Mouse (Mus musculus) gastrocnemius, postnatal 36 days (tissue): Measurements from ENCODE around the gene Klrb1f. TPM values are rescaled to one million over a fixed set of nuclear protein-coding genes. Genes with fewer than 3 reads are reported as not detected.
"Not testable (repeated sequence)": the region's sequence is repeated elsewhere in the genome, so short reads cannot be mapped to it uniquely, and the experiment has no call there.

Source experiments
- DNase-seq, 2 experiments: peaks; one replicate each; pipeline ENCODE4 v3.0.0; 2022
- intact Hi-C: fragments of 180-260 bp; cut with DNase I; formaldehyde crosslinking; loops from one replicate; pipeline ENCODE4 v1.15.1; 2025
- long read RNA-seq, 2 experiments: library from polyadenylated mRNA; stranded (forward); transcript quantifications; one replicate each; pipeline ENCODE4 v2.0.0; 2021
- total RNA-seq, 2 experiments: library from RNA; stranded (reverse); gene quantifications; 2 replicates each; pipeline ENCODE4 v1.2.3; 2021

Klrb1f gene
- total RNA-seq = not detected
- long read RNA-seq, experiment 1 = 0 reads
- long read RNA-seq, experiment 2 = 0 reads

DNA sequence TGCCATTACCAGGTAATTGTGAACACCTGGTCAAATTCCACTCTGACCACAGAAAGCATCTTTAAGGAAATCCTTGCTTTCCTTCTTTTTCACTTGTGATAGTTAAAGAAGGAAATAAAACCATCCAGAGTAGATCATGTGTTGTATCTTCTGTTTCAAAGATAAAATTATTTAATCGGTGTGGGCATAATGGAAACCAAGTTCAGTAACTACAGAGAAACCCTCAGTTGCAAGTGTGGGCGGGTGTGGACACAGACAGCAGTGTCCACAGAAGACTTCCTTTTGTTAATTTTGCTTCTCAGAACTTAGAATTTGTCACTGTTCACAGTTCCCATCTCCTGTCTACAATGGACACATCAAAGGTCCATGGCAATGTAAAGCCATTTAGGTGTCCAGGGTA, at the start of gene Klrb1f:
Klrb1f (plus strand) TSS at position 301 of the 400 bp plus-strand sequence.
- DNase-seq = no peak
- intact Hi-C loops = no loop called here

DNA sequence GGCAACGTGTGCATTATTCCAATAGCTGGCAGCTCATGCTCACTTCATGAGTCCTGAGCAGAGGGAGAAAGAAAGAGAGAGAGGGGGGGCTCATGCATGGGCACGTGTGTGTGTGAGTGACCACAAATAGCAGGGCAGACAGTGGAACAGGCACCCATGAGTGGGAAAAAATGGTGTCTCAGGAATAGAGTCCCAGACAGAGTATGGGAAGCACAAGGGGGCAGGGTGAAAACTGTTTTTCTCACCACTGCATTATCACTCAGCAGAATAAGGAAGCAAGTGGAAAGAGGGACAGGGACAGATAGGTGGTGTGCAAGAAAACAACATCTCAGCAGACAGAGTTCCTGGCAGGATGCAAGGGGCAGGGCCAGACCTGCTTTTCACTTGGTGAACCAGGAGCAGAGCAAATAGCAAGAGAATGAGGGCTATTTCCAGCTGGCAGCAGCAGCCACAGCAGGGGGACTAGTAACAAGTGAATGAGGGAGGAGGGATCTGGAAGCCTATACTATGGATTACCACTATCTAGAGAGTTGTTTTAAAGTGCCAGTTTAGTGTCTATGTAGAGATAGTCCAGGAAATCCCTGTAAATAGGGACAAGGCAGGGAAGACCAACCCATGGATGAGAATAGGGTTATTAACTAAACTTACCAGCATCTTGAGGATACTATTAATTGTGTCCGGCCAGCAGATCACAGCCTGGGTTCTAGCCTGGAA, 49.5 kb upstream of the Klrb1f start:
- DNase-seq = no peak
- intact Hi-C loops = no loop called here

DNA sequence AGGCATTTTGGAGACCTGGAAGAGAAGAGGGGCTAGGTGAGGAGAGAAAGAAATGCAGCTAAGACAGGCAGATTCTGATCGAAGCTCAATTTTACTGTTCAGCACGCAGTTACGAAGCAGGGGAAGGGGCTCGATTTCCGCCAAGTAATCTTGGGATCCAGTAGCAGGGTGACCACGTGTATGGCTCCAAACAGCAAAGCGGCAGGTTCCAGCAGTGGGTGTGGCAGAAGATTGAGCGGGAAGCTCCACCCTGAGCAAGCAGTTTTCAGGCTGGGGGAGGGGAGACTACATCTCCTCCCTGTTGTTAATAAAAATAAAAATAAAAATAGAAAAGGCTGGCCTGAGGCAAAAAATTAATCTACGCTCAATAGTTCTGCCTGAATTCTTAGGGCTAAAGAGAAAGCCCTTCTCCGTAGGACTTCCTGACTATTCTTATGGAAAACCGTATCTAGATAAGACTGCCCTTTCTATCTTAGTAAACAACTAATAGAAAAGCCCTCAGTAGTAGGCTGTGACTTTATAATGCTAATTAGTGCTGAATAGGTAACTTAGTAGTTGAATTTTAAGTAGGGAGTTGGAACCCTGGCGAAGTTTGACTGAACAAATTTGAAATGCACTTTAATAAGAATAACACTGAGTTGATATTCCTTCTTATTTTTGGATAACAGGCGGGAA, 48.8 kb upstream of the Klrb1f start:
- no peak for DNase-seq
- intact Hi-C loops = no loop called here

DNA sequence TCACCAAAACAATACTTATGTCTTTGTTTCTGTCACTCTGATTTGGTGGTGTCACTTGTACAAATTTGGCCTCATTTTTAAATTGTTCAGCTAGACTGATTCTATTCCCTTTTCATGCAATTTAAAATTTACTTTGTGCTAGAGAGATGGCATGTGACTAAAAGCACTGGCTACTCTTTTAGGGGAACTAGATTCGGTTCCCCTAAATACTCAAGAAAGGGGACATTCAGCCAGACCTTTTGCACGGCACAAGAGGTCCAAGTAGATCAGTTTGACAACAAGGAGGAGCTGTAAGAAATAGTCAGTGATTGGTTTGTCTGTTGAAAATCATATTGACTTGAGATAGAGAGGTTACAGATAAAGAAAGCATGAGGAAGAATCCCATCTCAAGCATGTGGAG, 44.3 kb upstream of the Klrb1f start:
- DNase-seq = no peak
- intact Hi-C loops = no loop called here

- intact Hi-C loops = no loop called here
- no peak for DNase-seq
Measured at GRCm38 (mm10) chr6:129008552-129008951, 37.1 kb upstream of the Klrb1f start.

DNA sequence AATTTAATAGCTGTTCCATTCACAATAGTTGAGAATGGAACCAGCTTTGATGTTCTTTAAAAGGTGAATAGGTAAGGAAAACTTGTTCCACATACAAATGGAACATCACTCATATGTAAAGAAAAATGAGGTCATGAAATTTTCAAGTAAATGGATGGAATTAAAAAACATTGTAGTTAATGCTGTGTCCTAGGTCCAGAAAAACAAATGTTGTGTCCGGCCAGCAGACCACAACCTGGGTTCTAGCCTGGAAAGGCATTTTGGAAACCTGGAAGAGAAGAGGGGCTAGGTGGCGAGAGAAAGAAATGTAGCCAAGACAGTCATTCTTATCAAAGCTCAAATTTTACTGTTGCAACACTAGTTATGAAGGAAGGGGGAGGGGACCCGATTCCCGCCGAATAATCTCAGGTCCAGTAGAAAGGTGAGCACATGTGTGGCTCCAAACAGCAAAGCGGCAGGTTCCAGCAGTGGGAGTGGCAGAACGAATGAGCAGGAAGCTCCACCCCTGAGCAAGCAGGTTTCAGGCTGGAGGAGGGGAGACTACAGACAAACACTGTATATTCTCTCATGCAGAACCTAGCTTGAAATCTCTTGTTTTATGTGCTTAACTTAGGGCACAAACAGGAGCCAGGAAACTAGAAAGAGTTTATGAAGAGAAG, 35.7 kb upstream of the Klrb1f start:
- DNase-seq, intact Hi-C loops: not testable (repeated sequence)

DNA sequence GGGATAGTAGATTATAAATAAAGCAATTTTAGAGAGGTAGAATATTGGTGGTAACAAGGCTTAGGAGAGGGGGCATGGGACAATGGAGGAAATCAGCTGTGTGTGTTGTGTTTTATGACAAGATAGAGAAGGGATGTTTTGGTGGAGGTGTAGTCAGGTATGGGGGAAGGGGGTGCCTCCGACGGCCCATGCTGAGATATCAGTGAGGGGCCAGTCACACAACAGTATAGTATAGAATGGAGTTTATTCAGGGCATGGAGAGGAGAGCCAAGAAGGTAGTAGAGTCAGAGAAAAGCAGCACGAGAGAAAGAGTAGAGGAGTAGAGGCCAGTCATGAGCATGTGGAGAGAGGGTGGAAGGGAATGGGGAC, 35.2 kb upstream of the Klrb1f start:
- DNase-seq = no peak
- intact Hi-C loops = no loop called here

GRCm38 (mm10) chr6:129012012-129012411, 33.7 kb upstream of the Klrb1f start:
- DNase-seq, intact Hi-C loops: not testable (repeated sequence)

DNA sequence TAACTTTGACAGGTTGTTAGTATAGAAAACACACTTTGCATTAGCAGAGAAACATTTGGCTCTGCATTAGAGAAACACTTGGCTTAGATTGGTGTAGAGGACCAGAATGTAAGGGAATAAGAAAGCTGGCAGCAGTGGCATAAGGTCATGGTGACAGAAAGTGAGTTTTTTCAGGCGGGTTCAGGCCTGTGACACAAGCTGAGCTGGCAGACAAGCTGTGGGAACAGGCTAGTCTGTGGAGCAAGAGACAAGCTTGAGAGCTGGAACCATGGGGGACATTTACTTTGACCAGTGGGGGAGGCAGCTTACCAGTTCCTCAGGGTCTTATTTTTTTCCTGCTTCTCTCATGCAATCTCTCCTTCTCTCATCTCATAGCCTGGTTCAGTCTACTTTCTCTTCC, 32.7 kb upstream of the Klrb1f start:
- no peak for DNase-seq
- intact Hi-C loops = no loop called here

DNA sequence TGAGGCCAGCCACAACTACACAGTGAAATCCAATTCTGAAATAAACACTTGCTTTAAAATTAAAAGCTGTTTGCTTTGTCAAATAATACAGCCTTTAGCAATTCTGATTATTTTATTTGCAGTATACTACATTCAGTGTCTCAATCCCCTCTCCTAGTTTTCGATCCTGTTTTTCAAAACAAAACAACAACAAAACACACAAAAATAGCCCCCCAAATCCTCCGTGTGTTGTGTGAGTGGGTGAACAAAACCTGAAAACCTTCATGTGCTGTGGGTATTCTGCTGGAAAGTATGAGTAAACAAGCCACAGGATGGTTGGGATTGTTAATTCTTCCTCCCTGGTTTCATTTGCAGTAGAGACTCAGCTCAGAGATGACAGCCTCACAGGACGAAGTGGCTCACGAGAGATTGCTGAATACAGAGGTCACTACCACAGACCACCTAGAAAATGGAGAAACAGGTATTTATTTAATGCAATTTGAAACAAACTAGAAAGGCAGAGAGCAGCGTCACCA, 31.9 kb upstream of the Klrb1f start:
- intact Hi-C loops = no loop called here
- DNase-seq = no peak

DNA sequence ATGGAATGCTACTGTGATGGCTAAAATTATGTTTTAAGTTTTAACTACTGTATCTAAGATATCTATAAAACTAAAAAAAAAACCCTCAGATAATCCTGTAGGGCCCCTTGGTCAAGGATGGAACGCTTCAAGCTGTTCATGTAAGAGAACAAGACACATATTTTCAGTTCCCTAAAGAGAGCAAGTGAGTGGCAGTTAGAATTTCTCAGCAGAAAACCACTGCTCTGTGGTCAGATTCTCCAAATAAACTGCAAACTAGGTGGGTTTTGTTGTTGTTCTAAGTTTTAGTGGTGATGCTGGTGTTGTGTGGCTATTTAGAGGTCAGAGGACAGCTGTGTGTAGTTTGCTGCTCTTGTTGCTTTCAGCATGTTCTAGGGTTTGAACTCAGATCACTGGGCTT, 31.3 kb upstream of the Klrb1f start:
- intact Hi-C loops = no loop called here
- no peak for DNase-seq

GRCm38 (mm10) chr6:129027451-129028248, 18.1 kb upstream of the Klrb1f start:
- no peak for DNase-seq
- intact Hi-C loops = no loop called here

DNA sequence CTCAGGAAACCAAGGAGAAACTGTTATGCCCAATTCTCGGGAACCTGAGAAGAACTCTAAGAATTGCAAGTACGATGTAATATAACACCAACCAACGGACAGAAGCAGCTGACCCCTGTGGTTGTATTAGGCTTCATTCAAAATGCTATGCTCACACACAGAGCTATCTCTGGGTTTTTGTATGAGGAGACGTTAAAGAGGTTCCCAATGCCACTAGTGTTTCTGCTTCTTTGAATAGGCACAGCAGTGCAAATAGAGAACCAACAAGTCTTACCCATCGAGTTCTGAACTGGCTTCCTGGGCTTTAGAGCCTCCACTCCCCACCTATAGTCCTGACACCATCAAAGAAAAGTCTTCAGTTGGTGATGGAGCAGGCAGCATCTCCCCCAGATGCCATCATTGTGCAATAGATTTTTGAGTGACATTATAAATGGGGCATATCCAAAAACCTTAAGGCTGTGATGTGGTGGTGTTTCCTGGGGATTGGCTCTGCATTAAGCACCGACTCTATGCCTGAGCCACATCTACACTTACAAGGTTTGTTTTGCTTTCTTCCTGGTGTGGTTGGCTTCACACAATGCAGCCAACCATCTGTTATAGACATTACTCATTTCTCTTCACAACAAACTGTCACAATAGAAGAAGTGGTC, 15.4 kb upstream of the Klrb1f start:
- intact Hi-C loops = no loop called here
- no peak for DNase-seq

DNA sequence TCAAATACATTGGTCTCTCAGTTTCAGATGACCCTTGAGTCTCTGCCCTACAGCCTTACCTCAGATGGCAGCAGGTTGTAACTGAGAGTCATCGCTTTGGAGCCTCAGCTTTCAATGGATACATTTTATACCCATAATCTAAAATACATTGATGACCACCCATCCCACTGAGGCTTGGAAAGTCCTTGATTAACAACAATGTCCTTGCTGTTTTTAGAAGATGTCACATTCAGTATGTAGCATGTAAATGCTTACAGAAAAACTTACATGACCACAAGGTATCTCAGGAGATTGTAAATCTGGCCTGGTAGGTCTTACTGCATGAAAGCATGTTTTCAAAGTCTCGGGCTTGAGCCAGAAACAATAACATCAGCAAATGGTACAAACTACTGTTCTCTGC, 14.7 kb upstream of the Klrb1f start:
- intact Hi-C loops = no loop called here
- DNase-seq = no peak

GRCm38 (mm10) chr6:129033397-129033796, 12.3 kb upstream of the Klrb1f start:
- no peak for DNase-seq

DNA sequence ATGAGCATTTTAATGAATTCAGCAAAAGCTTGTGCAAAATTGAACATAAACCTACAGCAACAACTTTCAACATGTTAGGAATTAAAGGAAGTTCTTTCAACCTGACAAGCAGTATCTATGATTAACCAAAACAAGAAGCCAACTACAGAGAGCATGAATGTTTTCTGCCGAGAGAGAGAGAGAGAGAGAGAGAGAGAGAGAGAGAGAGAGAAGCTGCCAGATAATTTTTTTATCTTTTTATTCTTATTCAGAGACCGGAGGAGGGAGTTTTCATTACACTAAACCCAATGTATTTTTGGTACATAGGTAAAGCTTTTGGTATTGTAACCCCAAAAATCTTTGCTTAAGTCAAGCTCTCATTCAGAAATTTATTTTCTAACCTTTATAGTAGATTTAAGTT, 10.7 kb upstream of the Klrb1f start:
- no peak for DNase-seq
- intact Hi-C loops = no loop called here

More at GRCm38 (mm10) chr6:129033397-129033796, 12.3 kb upstream of the Klrb1f start:
- intact Hi-C loops = no loop called here

GRCm38 (mm10) chr6:129036326-129036725, 9.4 kb upstream of the Klrb1f start:
- no peak for DNase-seq
- intact Hi-C loops = no loop called here

DNA sequence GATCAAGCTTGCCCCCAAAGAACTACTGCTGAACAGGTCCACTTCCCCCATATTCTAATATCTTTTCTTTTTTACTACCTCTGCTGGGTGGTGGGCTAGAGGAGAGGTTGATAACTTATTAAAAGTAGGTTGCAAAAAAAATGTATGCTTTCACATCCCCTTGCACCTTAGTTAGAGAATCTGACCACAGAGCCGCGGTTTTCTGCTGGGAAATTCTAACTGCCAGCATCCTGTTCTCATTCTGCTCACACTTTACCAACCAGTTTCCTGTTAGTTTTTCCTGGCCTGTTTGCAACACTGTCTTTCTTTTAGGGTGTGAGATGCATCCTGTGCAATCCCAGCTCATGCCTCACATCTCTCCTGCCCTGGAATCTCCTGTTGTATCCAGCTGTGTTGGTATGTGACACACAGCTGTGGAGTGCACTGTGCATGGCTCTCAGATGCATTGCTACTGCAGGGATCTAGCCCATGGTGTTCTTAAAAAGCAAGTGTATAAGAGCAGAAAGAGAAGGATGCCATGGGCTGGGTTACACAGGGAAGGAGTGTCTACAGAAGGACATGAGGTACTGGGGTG, 8.7 kb upstream of the Klrb1f start:
- intact Hi-C loops = no loop called here
- DNase-seq = no peak

DNA sequence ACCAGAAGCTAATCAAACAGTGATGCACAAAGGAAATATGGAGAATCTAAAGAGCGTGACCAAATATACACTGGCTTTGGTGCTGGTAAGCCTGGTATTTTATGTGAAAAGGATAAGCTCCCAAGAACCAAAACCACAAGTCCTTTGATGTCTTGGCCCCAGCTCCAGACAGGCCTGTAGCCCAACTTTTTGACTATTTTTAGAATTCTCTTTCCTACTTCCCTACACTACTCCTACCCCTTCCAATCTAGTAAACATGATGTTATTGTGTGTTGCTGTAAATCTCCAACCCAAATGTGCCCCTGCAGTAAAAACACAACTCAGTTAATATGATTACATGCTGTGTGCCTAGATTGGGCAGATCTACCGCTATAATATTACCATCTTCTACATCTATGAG, 4.2 kb upstream of the Klrb1f start:
- intact Hi-C loops = no loop called here
- DNase-seq = no peak

- intact Hi-C loops = no loop called here
Measured at GRCm38 (mm10) chr6:129042470-129042869, 3.2 kb upstream of the Klrb1f start.

More at GRCm38 (mm10) chr6:129042470-129042869, 3.2 kb upstream of the Klrb1f start:
- DNase-seq = no peak
